Mouse (Mus musculus) spleen, embryonic (tissue): ENCODE measurements around the gene Rbbp8nl.

ENCODE experiments used
- CTCF ChIA-PET: fragments of 350-600 bp; sonication (Branson Sonifier 250); formaldehyde crosslinking; loops from one replicate; lab custom pipeline; 2022; lab: Charles Lee

The Rbbp8nl gene

DNA sequence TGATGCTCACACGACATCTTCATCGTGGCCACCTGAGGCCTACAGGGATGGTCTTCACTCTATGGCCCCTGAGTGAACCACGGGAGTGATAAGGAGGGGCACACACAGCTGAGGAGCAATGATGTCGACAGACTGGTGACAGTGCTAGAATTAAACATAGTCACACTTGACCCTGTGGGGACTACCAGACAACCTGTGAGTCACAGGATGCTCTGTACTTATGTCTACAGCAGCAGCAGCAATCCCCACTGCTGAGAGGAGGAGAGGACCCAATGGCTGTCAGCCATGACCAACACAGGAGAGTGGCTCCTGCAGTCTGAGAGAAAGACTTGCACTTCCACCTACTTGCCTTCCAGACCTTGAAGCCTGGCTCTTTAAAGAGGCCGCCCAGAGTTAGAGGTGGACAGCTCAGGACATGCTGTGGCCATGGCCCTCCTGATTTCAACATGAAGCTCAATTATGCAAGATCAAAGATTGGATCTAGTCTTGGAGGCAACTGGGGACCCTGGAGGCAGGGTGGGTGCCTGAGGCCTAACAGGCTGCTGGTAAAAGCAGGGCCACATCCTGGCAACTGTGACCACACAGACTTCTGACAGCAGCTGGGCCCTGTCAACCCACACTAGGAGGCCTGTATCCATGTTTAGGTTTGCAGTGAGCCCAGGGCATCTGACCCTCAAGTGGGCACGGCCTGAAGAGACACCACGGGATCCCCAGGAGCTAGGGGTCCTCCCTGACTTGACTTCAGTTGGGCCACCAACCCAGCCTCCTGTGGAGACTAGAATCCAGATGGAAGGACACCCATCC is 56.4 kb downstream of the Rbbp8nl start:
- CTCF ChIA-PET, result no interaction called here

DNA sequence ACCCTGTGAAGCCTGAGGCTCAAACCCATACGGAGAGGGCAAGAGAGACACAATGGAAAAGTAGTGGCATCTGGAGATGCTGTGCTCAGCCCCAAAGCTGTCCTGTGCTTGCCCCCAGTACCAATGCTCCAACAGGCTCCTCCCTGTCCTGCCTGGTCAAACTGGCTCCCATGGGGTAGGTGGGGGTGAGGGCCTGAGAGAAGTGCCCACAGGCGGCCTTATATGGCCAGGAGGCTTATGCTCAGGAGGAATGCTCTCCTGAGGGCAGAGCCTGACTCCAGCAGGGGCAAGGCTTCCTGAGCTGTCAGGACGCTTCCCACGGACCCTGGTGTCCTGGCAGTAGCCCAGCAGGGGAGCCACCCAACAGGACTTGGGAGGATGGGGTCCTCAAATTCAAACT is 59.2 kb downstream of the Rbbp8nl start:
- CTCF ChIA-PET, result no interaction called here

GRCm38 (mm10) chr2:180229129-180229528 is 60.5 kb downstream of the Rbbp8nl start:
- CTCF ChIA-PET, result no interaction called here

DNA sequence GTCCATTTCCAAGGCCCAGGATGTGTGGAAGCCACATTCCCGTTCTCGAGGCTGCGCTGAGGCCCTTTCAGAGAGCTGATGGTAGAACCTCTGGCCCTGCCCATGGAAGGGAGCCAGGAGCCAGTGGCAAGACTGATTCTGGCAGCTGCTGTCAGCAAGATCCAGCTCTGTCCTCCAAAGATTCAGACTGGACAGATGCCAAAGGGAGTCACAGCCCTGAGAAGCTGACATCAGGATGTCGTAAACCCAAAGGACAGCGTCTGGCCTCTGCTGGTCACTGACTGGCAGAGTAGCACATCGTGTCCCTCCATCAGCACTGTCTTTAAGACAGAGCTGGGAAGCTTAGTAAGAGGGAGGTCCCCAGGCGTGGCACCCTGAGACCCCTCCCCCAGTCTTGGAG is 61.1 kb downstream of the Rbbp8nl start:
- CTCF ChIA-PET, result no interaction called here

- CTCF ChIA-PET, result no interaction called here
These were observed 61.6 kb downstream of the Rbbp8nl start for GRCm38 (mm10) chr2:180228060-180228458.
